Mouse (Mus musculus) heart, adult 8-10 months (tissue): ENCODE measurements around the gene Sdsl. TPM values are rescaled to one million over a fixed set of nuclear protein-coding genes. Genes with fewer than 3 reads are reported as not detected.

Source experiments
- DNase-seq: peaks from one replicate; pipeline ENCODE4 v3.0.0; 2022; ENCODE audit warnings: low spot score
- total RNA-seq, 4 experiments: library from RNA; stranded (reverse); gene quantifications; 2 replicates each; pipeline ENCODE4 v1.2.4; 2022

Gene Sdsl
- total RNA-seq, 4 experiments from 2014 or later, result 8.6 to 11.4 (median 9.5) TPM

DNA sequence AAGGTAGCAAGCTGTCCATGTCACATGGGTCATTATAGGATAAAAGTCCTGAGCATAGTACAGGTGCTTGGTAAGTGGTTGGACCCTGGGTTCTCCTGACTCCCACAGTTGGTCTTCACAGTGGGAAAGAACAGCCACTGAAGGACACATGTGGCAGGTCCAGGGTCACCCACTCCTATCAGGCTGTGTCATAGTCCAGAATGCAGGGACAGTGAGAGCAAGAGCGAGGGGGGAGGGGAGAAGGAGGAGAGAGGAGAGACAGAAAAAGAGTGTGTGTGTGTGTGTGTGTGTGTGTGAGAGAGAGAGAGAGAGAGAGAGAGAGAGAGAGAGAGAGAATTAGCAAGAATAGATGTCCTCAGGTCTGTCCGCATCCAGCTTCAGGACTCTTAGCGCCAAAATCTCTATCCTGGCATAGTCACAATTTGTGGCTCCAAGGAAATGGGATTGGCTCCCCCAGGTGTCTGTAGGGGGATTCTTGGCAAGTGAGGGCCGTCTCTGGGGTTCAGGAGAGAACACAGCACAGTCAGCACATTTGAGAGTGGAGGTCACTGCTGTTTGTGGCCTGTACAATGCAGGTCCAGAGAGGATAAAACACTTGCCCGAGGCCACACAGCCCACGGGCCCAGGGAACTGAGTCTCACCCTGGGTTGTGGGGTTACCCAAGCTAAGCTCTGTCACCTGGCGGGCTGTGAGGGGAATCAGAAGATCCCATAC, 15.6 kb downstream of the Sdsl start:
- no peak for DNase-seq

DNA sequence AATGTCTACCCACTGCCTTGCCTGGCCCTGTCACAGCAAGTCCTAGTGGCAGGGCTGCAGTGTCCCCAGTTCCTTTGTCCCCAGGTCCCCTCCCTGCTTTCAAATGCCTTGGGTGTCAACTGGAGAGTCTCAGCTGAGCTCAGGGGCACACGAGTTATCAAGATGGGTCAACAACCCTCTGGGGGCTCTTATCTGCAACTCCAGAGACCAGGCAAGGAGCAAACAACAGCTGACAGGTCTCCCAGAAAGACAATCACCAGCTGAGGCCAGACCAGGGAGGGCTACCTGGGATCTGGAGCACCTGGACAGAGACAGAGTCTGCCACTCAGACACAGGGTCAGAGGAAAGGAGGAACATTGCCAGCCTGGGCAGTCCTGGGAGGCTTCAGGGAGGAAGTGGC, 16.4 kb downstream of the Sdsl start:
- no peak for DNase-seq

DNA sequence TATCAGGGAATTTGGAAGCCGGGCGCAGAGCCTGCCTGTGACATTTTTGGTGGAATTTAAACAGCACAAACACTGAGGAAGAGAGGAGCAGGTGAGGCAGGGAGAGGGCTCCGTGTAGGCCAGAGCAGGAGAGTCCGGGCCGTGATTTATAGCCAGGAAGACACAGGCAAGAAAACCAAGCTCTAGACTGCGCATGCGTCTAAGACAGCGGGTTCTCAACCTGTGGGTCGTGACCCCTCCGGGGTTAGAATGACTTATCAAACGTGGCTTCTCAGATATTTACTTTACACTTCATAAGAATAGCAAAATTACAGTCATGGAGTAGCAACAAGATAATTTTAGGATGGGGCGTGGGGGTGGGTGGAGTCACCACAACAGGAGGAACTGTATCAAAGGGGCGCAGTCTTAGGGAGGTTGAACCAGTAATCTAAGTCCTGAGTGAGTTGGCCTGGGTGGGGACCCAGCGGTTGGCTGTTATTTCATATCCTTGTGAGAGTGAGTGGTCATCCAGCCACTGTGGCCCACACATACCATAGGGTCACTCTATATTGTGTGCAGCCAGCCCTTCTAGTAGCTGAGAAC, 17.8 kb downstream of the Sdsl start:
- no peak for DNase-seq

DNA sequence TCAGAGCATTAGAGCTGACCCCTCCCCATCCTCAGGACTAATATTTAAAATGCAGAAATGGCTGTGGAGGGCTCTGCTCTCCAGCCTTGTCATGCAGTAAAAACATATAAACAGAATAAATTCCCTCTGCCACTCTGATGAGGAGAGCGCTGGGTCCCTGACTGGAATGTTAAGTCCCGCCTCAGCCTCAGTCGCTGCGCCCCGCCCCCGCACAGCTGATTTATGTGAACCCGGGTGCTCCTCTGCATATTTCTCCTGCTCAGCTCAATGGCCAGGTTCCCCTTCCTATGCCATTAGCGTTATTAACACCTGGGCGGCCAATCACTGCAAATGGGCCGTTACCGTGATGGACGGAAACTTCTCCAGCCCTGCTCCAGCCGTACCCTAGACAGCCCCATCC, 25.3 kb downstream of the Sdsl start:
- DNase-seq, result no peak

DNA sequence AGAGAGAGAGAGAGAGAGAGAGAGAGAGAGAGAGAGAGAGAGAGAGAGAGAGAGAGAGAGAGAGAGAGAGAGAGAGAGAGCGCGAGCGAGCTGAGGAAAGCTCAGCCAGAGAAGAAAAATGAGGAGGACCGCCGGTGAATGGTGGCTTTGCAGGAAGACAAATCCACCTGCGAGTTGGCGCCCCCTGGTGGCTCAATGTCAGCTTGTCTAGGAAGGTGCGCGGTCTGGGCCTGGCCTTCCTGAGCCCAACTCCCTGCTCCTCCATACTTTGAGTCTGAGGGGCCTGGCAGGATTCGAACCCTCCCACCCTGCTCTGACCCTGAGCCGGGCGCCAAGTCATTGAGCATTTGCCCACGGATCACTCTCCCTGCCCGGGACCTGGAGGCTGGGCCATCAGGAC, 31.9 kb downstream of the Sdsl start:
- DNase-seq, result peak; percentile 80

DNA sequence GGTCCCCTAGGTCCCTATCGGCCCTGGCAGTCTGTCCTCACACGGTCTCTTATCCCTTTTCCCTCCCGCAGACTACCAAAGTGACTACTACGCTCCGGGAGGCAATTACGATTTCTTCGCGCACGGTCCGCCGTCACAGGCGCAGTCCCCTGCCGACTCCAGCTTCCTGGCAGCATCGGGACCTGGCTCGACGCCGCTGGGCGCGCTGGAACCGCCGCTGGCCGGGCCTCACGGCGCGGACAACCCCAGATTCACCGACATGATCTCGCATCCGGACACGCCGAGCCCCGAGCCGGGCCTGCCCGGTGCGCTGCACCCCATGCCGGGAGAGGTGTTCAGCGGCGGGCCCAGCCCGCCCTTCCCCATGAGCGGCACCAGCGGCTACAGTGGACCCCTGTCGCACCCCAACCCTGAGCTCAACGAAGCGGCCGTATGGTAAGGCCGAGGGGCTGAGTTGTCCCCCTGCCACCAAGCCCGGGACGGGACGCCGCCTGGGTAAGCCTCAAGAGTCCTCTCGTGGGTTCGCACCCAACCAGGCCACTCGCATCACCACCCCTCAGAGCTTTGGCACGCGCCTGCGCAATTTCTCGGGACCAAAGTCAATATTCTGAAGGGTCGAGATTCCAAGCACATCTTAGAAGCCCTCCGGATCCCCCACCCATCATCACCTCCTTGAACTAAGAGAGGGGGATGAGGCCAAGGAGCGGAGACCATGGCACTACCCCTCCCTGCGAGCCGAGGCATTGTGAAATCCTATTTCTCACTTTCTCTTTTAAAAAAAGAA, 32.5 kb downstream of the Sdsl start:
- DNase-seq, result no peak

DNA sequence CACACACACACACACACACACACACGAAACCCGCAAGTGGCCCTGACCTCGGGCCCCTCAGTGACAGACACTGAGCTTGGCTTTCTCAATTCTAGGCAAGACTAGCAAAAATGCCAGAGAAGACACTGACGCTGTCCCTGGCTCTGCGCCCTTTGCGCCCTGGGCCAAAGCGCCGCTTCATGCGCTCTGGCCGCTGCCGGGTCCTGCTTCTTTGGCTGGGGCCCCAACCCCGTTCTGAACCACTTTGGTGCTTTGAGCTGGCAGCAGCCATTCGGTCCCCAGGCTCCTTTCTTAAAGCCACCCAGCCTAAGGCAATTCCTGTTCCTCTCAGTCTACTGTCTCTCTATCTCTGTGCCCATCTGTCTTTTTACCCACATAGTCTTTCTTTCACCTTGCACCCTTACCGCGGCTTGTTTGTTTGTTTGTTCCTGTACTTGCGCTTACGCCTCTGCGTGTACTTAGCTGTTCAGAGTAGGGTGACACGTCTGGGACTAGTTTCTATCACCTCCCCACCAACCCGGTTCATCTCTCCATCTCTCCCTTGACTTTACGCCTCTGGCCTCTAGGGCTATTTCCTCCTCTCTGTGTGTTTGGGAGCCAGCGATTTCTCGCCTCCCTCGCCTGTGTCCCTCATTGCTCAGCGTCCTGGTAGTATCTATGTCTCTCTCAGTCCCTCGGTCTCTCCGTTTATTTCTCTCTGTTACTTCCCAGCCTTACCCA, 33.5 kb downstream of the Sdsl start:
- DNase-seq, result no peak

DNA sequence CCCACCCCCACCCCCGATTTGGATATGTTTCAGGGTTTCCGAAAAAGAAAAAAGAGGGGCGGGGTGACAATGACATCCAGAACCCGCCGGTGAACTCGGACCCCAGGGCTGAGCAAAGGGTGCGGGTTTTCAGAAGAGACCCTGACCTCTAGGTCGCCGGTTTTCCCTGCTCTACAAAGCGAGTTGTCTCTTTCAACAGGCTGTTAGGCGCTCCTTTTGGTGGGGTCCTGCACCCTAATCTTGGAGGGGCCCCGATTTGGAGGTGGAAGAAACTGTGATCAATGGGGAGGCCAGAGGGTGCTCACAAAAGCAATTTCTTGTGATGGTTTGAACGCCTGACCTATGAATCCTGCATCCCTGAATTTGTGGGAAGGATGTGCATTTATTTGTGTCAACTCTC, 34.1 kb downstream of the Sdsl start:
- DNase-seq, result no peak

DNA sequence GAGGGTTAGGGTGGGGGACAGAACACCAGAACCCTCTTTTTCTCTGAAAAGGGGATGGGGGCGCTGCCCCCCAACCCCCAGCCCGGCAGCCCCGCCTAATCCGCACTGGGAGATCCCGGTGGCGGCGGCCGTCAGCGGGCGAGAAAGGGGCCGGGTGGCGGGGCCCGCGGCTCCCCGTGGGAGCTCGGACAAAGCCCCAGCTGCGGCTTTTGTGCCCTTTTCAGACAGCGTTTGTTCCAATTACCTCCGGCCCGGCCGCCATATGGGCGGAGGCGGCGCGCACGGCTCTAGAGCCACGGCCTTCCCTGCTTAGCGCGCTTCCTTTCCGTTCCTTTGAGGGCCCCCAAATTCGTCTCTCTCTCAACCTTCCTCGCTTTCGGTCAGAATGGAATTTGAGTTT, 34.6 kb downstream of the Sdsl start:
- DNase-seq, result no peak

DNA sequence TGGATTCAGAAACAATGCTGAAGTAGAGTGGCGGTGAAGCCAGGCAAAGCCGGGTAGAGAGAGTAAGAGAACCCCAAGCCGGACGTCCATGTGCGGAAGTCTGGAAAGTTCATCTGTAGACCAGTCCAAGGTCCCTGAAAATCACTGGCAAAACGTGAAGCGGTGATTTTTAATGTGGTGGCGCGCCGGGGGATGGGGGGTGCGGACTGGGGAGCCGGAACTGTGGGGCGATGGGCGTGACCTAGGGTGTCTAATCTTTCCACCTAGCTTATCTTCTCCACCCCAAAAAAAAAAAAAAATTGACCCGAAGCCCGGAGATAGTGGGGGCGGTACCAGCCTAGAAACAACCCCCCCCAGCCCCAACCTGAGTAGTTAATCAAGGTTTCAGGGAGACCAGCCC, 35.1 kb downstream of the Sdsl start:
- DNase-seq, result no peak

DNA sequence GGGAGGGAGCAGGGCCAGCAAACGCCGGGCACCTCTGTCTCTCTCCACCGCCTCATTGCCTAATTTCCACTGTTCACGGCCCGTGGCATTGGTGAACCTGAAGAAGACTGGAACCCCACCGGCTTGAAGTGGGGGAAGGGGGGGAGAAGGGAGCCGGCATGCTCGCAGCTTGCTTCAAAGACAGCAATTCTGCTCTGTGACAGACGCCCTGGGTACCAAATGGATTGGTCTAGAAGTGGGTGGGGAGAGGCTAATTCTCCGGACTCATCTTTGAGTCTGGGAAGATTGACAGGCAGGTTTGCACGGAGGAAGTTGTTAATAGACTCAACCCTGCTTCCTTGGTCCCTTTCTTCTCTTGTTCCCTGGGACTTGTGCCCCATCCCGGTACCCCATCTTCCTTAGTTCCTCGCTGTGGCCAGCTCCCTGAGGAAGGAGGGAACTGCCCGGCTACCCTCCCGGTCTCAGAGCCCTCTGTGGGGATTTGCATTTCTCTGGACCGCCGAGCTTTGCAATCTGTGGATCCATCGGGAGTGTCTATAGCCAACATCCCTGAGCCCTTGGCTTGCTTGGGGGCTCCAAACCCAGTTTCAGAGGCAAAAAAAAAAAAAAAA, 35.6 kb downstream of the Sdsl start:
- no peak for DNase-seq

DNA sequence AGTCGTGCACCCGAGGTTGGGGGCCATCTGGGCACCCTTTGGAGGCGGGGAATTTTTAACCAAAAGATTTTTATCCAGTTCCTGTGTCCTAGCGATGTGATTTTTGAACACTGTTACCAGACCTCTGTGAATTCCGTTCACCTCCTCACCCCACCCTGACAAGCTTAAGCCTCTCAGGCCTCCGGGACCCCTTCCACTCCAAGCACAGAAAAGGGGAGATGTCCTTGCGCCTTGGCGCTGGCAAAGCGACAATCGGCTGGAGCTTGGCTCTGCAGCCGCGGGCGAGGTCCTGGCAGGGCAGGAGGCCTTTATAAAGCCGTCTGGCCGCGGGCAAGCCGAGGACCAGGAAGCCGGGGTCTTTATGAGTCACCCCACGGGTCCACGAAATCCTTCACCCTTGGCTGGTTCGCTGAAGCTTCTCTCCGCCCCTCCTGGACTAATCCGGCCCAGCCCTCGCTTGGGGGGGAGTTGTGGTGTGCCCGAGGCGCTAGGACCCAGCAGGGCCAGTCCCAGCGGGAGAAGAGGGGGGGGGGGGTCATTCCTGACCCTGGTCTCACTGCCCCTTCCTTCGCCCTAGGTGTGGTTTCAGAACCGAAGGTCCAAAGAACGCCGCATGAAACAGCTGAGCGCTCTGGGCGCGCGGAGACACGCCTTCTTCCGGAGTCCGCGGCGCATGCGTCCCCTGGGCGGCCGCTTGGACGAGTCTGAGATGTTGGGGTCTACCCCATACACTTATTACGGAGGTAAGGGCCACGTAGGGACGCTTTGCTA, 36.7 kb downstream of the Sdsl start:
- no peak for DNase-seq

DNA sequence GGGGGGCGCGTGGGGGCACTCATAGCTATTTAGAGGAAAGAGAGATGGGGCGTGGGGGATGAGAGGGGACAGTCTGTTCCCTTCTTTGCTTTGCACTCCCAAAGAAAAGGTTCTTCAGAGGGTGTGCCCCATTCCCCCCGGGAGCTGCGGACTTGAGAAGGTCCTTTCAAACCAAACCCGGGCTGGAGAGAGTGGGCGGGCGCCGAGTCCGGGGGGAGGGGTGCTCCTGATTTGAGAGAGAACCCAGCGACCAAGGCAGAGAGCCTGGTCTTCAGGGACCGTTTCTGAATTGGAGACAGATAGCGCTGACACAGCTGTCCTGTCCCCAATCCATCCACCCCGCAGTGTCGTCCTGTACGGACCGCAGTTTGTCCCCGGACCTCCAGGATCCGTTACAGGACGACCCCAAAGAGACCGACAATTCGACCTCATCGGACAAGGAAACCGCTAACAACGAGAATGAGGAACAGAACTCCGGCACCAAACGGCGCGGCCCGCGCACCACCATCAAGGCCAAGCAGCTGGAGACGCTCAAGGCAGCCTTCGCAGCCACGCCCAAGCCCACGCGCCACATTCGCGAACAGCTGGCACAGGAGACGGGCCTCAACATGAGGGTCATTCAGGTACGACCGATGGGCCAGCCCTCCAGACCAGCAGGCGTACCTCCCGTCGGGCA, 37.5 kb downstream of the Sdsl start:
- no peak for DNase-seq

DNA sequence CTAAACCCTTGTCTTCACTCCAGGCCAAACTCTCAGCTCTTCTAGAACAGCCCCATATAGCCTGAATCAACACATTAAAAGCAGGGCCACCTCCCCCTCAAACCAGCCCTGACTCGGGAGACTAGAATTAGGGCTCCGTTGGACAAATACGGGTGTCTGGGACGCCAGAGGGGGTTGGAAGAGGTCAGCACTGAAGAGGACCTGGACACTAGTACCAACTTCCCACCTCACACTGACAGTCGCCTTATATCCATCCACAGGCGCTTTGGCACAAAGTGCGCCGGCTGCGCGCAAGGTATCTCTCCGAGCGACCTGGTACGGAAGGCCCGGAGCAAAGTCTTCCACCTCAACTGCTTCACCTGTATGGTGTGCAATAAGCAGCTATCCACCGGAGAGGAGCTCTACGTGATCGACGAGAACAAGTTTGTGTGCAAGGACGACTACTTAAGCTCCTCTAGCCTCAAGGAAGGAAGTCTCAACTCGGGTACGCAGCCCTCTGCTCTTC, 38.3 kb downstream of the Sdsl start:
- no peak for DNase-seq

DNA sequence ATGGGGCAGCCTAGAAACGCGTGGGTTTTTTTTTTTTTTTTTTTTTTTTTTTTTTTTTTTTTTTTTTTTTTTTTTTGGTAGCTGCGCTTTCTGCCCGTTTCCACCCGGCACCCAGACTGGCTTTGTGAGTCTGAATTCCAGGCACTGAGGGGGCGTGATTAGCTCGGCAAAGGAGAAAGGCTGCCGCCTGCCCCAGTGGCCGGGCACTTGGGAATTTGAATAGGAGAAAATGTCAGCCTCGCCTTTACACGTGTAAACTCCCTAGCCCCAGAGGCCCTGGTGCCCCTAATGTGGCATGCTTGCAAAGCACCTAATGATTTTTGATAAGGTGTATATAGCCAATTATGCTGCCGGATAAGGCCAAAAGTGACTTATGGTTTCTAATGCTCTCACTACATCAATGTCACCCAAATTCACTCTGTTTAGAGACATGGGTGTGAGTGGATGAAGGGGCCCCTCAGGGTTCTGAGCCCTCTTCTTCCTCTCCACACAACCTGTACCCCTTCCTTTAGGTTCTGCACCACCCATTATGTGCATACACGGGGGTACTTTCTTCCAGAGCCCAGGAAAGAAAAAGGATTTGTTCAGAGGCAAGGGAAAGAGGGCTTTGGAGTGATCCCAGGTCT, 39.4 kb downstream of the Sdsl start:
- no peak for DNase-seq

DNA sequence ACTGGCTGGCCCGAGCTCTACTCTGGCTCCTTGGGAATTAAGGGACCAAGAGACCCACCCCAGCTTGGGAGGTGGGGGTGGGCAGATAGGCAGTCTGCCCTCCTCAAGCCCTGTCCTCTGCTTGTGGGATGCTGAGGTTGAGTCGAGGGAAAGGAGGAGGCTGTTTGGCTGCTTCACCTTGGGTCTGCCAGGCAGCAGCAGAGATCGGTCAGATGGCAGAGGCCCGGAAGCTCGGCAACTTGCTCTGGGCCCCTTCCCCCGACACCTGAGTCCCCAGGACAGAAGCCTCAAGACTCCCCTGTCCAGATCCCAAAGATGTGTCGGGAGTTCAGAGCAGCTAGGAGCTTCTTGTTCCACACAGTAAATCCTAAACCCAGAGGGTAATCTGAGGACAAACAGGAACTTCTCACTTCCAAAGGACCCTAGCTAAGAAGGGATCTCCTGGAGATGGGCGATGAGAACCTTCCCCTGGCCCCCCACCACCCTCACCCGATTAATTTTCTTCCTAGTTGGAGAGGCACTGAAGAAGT, 40.1 kb downstream of the Sdsl start:
- DNase-seq, result no peak

DNA sequence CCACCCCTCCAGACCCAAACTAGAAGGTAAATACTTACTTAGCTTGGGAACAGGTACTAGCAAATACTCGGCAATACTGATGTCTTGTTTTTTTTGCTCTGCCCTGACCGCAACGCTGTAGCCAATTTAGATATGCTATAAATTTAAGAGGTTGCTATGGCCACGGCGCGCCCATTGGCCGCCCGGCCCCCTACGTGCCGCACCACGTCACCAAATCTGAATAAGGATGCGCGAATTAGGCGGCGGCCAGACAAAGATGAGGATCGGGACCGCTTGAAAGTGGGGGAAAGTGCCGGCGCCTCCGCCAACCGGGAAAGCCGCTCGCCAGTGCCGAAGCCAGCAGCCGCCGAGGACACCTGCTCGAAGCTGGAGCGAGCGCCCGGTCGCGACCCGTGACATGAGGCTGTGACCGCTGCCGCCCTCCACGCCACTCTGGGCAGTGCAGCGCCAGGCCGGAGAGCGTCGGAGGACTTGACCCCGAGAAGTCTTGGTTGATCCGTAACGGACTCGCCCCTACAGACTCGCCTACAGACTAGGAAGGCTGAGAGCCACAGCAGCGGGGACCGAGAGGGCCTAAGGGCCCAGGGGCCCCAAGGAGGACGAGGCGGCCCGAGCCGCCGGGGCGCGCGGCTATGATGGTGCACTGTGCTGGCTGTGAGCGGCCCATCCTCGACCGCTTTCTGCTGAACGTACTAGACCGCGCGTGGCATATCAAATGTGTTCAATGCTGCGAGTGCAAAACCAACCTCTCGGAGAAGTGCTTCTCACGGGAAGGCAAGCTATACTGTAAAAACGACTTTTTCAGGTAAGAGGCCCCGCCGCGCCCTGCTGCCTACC, 40.7 kb downstream of the Sdsl start, which contains the start of gene Lhx5:
TSS of gene Lhx5 (plus strand) at position 51 of the 837 bp plus-strand sequence.
- DNase-seq, result no peak

DNA sequence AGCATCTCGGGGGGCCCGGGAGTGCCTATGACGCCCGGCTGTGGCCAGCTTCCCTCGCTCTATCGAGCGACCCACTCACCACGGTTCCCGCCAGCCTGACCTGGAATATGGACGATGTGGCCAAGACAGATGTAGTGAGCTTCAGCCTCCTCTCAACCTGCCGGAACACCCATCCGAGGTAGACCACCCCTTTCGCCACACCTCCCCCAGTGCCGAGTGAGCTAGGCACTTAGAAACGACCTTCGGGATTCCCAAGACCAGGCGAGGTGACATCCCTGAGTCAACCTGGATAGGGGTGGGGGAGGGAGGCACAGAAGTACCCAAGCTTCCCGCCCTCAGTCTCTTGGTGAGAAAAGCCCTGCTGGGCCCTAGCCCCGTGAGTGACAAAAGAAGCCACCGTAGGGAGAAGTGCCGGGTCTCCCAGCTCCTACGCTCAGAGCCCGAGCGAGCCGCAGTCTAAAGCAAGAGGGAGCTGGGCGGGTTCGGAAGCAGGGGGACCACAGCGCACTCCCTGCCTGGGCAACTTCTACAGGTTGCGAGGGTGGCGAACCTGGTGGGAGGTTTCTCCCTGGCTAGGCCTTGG, 41.5 kb downstream of the Sdsl start:
- DNase-seq, result no peak
